In the genomic region with DNA sequence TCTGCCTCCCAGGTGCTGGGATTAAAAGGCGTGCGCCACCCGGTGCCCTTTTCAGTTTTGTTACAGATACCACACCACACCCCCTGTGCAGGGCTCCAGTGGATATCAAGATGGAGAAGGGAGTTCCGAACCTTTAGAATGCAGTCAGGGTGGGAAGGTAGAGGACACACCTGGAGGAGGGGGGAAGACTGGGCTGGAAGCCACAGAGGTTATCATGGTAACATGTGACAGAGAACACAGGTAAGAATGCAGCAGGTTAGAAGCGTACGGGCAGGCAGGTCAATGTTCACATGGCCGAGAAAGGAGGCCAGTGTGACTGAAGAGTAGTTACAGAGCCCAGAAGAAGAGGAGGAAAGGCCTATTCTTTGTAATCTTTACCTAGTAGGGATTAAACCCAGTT, we compare ENCODE assay signal across 23 mouse cellular contexts. TPM values are rescaled to one million over a fixed set of nuclear protein-coding genes. Genes with fewer than 3 reads are reported as not detected.
A peak's percentile ranks its signal among the peaks of the same experiment; 100 is the strongest.
DNase-seq lines count a peak whose midpoint lies in the region; ATAC-seq and TF ChIP-seq lines count a peak whose summit lies in the region.
"Had no signal": no experiment of that assay in that cellular context is flagged by ENCODE, and none has a peak within 500 bp of the region (broad histone marks: within the 10 kb centered on the region; RNA-seq: fewer than 3 reads in every experiment).

No protein-coding gene starts in this region.

- H3K79me2 ChIP-seq in heart, adult 2 months (replicated peaks; ENCODE audit: control insufficient read depth, insufficient read depth, low read length) = no peaks in the 10 kb centered on the region

- H3K27me3 ChIP-seq in heart, adult 2 months (ENCODE audit: control insufficient read depth, insufficient read depth, low read length) = no peaks in the 10 kb centered on the region
- no peaks in the 10 kb centered on the region for H3K27me3 ChIP-seq in liver, embryonic 13.5 days
- H3K27me3 ChIP-seq in stomach, embryonic 16.5 days (ENCODE audit: control insufficient read depth, insufficient read depth, low read length) = no peaks in the 10 kb centered on the region
- H3K27me3 ChIP-seq: limb, embryonic 15.5 days had no signal

- H3K4me2 ChIP-seq in liver, embryonic 13.5 days = peak overlapping the region; percentile 78
- peak overlapping the region; percentile 11; the same call in 1 of the 2 replicates for H3K4me2 ChIP-seq in stomach, embryonic 16.5 days (ENCODE audit: low read depth, low read length)
- H3K4me2 ChIP-seq: embryonic facial prominence, embryonic 12.5 days; hindbrain, embryonic 13.5 days; limb, embryonic 15.5 days; neural tube, embryonic 13.5 days had no signal

- DNase-seq in heart, adult 11 months = peak; percentile 86
- no peak for DNase-seq in heart, adult 2 months
- DNase-seq in kidney, adult 18-20 months = peak; percentile 38
- no peak for DNase-seq in kidney, adult 11 months
- no peak for DNase-seq in liver, embryonic 13.5 days
- DNase-seq in adrenal gland, postnatal 36 days = no peak
- DNase-seq in left cerebral cortex, adult 11 months (ENCODE audit: low spot score) = no peak
- DNase-seq: cerebellum, adult 11 months; cerebellum, adult 9-11 months; kidney, postnatal 4 days; right cerebral cortex, adult 18-20 months; right cerebral cortex, postnatal 4 days had no signal

- no peaks in the 10 kb centered on the region for H3K9me3 ChIP-seq in liver, embryonic 13.5 days (replicated peaks)
- H3K9me3 ChIP-seq in stomach, embryonic 16.5 days (replicated peaks; ENCODE audit: control insufficient read depth, low read length) = no peaks in the 10 kb centered on the region
- H3K9me3 ChIP-seq: embryonic facial prominence, embryonic 12.5 days; hindbrain, embryonic 13.5 days; limb, embryonic 15.5 days; neural tube, embryonic 13.5 days had no signal

- H3K36me3 ChIP-seq in heart, adult 2 months (ENCODE audit: control insufficient read depth, insufficient read depth, low read length) = peaks cover 5% of the 10 kb centered on the region
- H3K36me3 ChIP-seq in liver, embryonic 13.5 days = peaks cover 44% of the 10 kb centered on the region
- no peaks in the 10 kb centered on the region for H3K36me3 ChIP-seq in stomach, embryonic 16.5 days (ENCODE audit: control insufficient read depth, insufficient read depth, low read length)
- H3K36me3 ChIP-seq: embryonic facial prominence, embryonic 12.5 days; hindbrain, embryonic 13.5 days; limb, embryonic 15.5 days; neural tube, embryonic 13.5 days had no signal

- no peak for TF ChIP-seq POLR2A in heart, adult 2 months (IDR thresholded peaks at IDR 0.05; ENCODE audit: insufficient read depth, low read depth, low read length)

- TF ChIP-seq EP300 in heart, adult 2 months (IDR thresholded peaks at IDR 0.05; ENCODE audit: insufficient read depth, low read depth, low read length) = no peak

- intact Hi-C loops in heart, adult 2 months (cut with DNase I) = no loop called here

- H3K4me3 ChIP-seq in heart, adult 2 months = no peak overlapping the region
- peak overlapping the region; percentile 81 for H3K4me3 ChIP-seq in liver, embryonic 13.5 days (replicated peaks)
- no peak overlapping the region for H3K4me3 ChIP-seq in stomach, embryonic 16.5 days (replicated peaks; ENCODE audit: low read length)
- H3K4me3 ChIP-seq: embryonic facial prominence, embryonic 12.5 days; hindbrain, embryonic 13.5 days; left cerebral cortex, adult 2 months; limb, embryonic 15.5 days; myocyte; neural tube, embryonic 13.5 days had no signal

- WGBS in heart, adult 2 months = 87% methylated on average over 7 of the region's 7 CpGs
- 76% methylated on average over 7 of the region's 7 CpGs for WGBS in liver, embryonic 13.5 days (ENCODE audit: insufficient replicate concordance)
- 70% methylated on average over 7 of the region's 7 CpGs for WGBS in stomach, embryonic 16.5 days

- no peak for ATAC-seq in liver, embryonic 13.5 days (ENCODE audit: low read depth)
- ATAC-seq in stomach, embryonic 16.5 days (ENCODE audit: insufficient read depth, low FRiP score) = no peak
- ATAC-seq: forebrain, embryonic 14.5 days; lung, postnatal 0 days; midbrain, embryonic 16.5 days had no signal

- no peak for TF ChIP-seq CTCF in heart, adult 2 months (IDR thresholded peaks at IDR 0.05)

- no peak overlapping the region for H3K27ac ChIP-seq in heart, adult 2 months
- H3K27ac ChIP-seq in liver, embryonic 13.5 days = peak overlapping the region; percentile 100
- peak overlapping the region; percentile 40; the same call in 1 of the 2 replicates for H3K27ac ChIP-seq in stomach, embryonic 16.5 days (ENCODE audit: low read length)
- H3K27ac ChIP-seq: embryonic facial prominence, embryonic 12.5 days; hindbrain, embryonic 13.5 days; left cerebral cortex, adult 2 months; limb, embryonic 15.5 days; macrophage; neural tube, embryonic 13.5 days had no signal

- H3K9ac ChIP-seq in heart, adult 2 months (ENCODE audit: low read depth, low read length) = no peak overlapping the region
- H3K9ac ChIP-seq in liver, embryonic 13.5 days = peak overlapping the region; percentile 87
- H3K9ac ChIP-seq in stomach, embryonic 16.5 days (ENCODE audit: low read length) = no peak overlapping the region
- H3K9ac ChIP-seq: embryonic facial prominence, embryonic 12.5 days; hindbrain, embryonic 13.5 days; limb, embryonic 15.5 days; neural tube, embryonic 13.5 days had no signal

- H3K4me1 ChIP-seq in heart, adult 2 months (ENCODE audit: control insufficient read depth, insufficient read depth, low read length) = peaks cover 8% of the 10 kb centered on the region
- H3K4me1 ChIP-seq in liver, embryonic 13.5 days (replicated peaks) = peaks cover 82% of the 10 kb centered on the region
- H3K4me1 ChIP-seq in stomach, embryonic 16.5 days (ENCODE audit: control insufficient read depth, insufficient read depth, low read length) = peaks cover 30% of the 10 kb centered on the region

RNA-seq across cellular contexts. Expression of a gene that starts 4.1 kb away (rescaled TPM):
- total RNA-seq in heart, adult 2 months (2021) = 100 to 1,000 TPM; 274 to 351 TPM
- polyA plus RNA-seq in heart, adult 2 months (2012; rRNA removed) = 788 and 868 TPM in 2 replicates
- polyA plus RNA-seq in liver, embryonic 13.5 days (2015; fragmentation: Nextera tagmentation; extraction: Ambion mirVana) = 337 and 409 TPM in 2 replicates
- polyA plus RNA-seq in stomach, embryonic 16.5 days (2015; fragmentation: Nextera tagmentation; extraction: Ambion mirVana) = 212 and 275 TPM in 2 replicates
- 100 to 1,000 TPM in 1 of 2 experiments, 10 to 100 TPM in 1; 68.8 to 100 TPM for total RNA-seq in adrenal gland, postnatal 36 days (2021)

RNA-seq across cellular contexts. Expression of a gene that starts 39.8 kb away (rescaled TPM):
- total RNA-seq in heart, adult 2 months (2021) = 10 to 100 TPM; 18.4 to 20.4 TPM
- 31.5 and 49.6 TPM in 2 replicates for polyA plus RNA-seq in heart, adult 2 months (2012; rRNA removed)
- 85.4 and 92.0 TPM in 2 replicates for polyA plus RNA-seq in liver, embryonic 13.5 days (2015; fragmentation: Nextera tagmentation; extraction: Ambion mirVana)
- 84.8 and 85.6 TPM in 2 replicates for polyA plus RNA-seq in stomach, embryonic 16.5 days (2015; fragmentation: Nextera tagmentation; extraction: Ambion mirVana)
- 10 to 100 TPM; 63.5 to 87.4 TPM for total RNA-seq in adrenal gland, postnatal 36 days (2021)

Comparison
In these comparisons a context has a peak if more than half of its experiments do, and no peak if none do; other contexts are left out.
1. DNase-seq: peak in heart, adult 11 months (single experiment) and kidney, adult 18-20 months (single experiment); none in heart, adult 2 months (0 of 2), kidney, adult 11 months (single experiment), liver, embryonic 13.5 days (single experiment), adrenal gland, postnatal 36 days (0 of 2) and left cerebral cortex, adult 11 months (single experiment).